Mouse (Mus musculus) ovary, postnatal 36 days (tissue): ENCODE results near the gene Tpte.

ENCODE experiments used
- DNase-seq: peaks from one replicate; pipeline ENCODE4 v3.0.0; 2022; ENCODE audit warnings: low spot score, mixed read lengths

The Tpte gene

GRCm38 (mm10) chr8:22376903-22377302 is 93.7 kb downstream of the Tpte start:
- DNase-seq, result peak; percentile 43

- DNase-seq, result no peak
Measured at GRCm38 (mm10) chr8:22380934-22381333, 97.7 kb downstream of the Tpte start.

- DNase-seq, result no peak
Measured at GRCm38 (mm10) chr8:22382824-22383595, 99.8 kb downstream of the Tpte start.

DNA sequence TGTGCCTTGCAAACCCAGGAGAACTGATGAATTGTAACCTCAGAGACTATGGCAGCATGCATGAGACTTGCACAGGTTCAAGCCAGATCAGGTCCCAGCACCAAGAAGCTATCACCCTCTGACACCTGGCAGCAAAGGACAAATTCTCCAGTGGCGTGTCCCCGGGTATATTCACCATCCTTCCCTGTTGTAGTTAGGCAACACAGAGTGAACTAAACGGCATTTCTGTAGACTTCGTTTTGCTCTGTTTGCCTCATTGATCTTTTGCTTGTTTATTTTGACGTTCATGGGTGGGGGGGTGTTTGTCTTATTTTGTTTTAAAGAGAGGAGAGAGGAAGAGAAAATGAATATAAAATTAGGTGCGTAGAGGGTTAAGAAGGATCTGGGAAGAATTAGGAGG is 101.9 kb downstream of the Tpte start:
- DNase-seq, result no peak

DNA sequence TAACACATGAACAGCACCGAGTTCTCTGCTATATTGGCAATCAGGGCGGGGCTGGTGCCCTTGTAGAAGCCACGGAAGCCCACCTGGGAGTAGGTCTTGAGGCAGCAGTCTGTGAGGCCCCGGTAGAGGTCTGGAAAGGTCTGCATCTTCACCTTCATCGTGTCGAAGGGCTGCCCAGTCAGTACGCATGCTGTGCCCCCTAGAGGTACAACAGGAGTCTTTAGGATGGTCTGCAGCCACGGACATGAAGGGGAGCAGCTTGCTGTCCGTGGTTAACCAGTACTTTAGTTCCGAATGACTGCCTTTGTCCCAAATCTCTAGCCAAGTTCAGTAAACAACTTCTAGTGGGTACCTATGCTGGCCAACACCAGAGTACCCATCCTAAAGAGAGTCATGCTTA is 106.6 kb downstream of the Tpte start:
- DNase-seq, result no peak

- no peak for DNase-seq
Measured at GRCm38 (mm10) chr8:22390766-22391463, 107.7 kb downstream of the Tpte start.

- no peak for DNase-seq
Measured at GRCm38 (mm10) chr8:22394471-22394870, 111.2 kb downstream of the Tpte start.

GRCm38 (mm10) chr8:22395256-22395655 is 112.0 kb downstream of the Tpte start:
- no peak for DNase-seq

GRCm38 (mm10) chr8:22397811-22398141 is 114.5 kb downstream of the Tpte start:
- no peak for DNase-seq

DNA sequence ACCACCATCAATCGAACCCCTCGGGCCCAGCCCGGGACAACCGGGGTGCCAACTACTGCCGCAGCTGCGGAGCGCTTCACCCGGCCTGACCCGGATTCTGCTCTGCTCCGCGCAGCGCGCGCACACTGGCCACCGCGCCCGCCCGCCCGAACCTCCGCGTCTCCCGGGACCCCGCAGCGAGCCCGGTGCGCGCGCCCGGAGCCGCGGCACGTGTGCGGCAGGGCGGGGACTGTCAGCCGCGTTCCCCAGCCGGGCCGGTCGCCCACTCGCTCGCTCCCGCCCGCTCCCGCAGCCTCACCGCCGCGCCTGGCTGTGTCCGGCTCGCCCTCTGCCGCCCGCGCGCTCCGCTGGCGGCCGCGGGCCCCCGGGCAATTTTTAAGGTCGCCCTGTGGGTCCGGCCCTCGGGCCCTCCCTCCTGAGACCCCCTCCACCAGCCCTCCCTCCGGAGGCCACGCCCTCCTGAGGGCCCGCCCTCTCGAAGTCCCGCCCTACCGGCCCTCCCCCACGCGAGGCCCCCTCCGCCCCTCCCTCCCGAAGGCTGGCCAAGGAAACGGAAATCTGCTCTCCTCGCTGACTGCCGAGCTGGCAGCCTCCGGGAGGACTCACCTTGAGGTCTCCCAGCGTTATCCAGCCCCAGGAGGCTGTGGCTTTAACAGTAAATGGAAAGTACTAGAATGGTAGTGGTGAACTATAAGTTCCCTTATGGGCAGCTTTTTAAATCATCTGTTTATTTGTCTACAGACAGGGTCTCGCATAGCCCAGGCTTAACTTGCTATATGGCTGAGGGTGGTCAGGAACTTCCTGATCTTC is 115.1 kb downstream of the Tpte start, which contains the start of gene Slc25a15:
Slc25a15 (minus strand) TSS at position 456 of the 810 bp plus-strand sequence.
- DNase-seq, result peak; percentile 92

DNA sequence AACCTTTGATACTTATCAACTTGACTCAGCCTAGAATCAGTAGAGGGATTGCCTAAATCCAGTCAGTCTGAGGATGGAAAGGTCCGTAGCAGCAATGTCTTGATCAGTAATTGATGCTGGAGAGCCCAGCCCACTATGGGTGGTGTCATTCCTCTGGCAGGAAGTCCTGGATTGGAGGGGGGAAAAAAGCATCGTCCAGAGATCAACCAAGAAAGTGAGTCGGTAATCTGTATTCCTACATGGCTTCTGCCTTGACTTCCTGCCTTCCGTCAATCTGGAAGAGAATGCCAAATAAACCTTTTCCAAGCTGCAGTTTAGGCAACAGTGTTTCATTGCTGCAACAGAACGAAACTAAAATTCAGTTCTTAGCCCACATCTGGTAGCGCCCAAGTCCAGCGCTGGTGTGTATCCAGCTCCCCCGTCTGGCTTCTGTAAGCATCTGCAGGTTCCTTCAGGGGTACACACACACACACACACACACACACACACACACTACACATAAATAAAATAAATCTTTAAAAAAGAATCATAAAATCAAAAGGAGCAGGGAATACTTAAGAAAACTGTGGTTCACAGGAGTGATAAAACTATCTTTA is 116.1 kb downstream of the Tpte start:
- DNase-seq, result no peak

- DNase-seq, result no peak
Measured at GRCm38 (mm10) chr8:22400593-22400992, 117.4 kb downstream of the Tpte start.

DNA sequence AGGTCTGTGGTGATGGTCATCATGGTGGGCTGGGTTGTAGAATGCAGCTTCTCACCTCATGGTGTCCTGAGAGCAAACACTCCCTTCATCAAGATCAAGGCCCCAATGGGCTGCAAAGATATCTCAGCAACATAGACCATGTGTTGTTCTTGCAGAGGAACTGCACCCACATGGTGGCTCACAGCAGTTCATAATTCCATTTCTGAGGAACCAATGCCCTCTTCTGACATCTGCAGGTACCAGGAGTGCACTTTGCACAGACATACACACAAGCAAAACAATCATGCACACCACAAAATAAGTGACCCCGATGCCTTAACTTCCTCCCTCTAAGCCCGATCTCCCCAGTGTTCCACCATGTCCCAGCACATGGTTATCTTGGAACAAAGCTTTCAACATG is 120.0 kb downstream of the Tpte start:
- no peak for DNase-seq

DNA sequence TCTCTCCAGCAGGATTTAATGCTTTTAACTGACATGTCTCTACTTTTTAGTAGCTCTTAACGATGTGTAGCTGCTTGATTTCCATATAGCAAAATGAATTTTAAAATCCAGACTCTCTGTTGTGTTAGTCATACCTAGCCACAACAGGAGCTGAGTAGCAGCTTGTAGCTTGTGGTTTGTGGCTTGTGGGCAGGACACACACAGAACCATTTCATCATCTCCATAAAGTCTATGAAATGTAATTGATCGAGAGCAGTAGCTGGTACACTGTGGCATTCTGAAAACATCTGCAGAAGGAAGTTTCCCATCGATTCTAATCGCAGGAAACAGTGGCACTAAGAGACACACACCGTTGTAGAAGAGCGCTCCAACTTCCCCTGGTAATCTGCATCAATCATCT is 122.5 kb downstream of the Tpte start:
- no peak for DNase-seq

- no peak for DNase-seq
Measured at GRCm38 (mm10) chr8:22410688-22411281, 127.5 kb downstream of the Tpte start.

DNA sequence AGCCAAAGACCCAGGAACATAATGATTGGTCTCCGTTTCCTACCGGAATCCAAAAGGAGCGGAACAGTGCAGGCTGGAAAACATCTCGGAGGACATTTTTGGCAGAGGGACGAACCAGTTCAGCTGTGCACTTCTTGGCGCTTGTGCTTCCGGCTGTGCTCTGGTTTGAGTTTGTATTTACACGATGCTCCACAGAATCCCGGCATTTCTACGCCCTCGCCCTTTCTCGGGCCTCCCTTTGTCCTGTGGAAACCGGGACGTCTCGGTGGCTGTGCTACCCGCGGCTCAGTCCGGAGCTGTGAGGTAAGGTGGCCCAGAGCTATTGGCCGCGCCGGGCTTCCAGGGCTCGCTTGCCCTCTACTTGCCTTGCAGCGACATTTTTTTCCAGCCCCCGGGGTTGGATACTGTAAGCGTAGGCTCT is 128.1 kb downstream of the Tpte start, which contains the start of gene Mrps31:
Mrps31 (plus strand) TSS at position 80 of the 421 bp plus-strand sequence.
- peak; percentile 69 for DNase-seq

DNA sequence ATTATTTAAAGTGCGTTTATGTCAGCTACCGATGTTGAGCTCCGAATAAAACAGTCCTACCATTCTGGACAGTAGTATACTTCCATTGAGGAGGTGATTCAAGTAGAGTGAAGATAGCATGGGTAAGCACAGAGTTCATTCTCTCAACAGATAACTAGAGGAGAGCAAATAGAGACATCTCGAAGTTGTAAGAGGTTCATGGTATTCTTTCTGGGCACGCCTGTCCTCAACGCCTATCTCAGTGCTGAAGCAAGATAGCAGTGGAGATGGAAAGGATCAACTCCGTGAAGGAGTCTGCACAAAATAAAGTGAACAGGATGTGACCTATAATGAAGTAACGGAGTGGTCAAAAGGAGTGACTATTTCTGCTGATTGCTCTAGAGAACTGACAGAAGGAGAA is 128.7 kb downstream of the Tpte start:
- no peak for DNase-seq
